Mouse (Mus musculus) stomach, embryonic 14.5 days (tissue): ENCODE data around the gene Gm45837. TPM values are rescaled to one million over a fixed set of nuclear protein-coding genes. Genes with fewer than 3 reads are reported as not detected.

Experiments used
- ATAC-seq: fragments of 200-750 bp; cut with Nextera tagmentation; 2 replicates; pipeline ENCODE4 v1.8.0; 2017; ENCODE audit warnings: low read depth, moderate TSS enrichment; ENCODE audit not compliant: insufficient number of reproducible peaks, insufficient read depth, low FRiP score
- H3K27ac ChIP-seq: fragments of 300-500 bp; sonication (generic); 2 replicates; pipeline ENCODE4 v1.5.1; 2014; ENCODE audit warnings: mild to moderate bottlenecking, low read length, moderate library complexity, mixed read lengths
- H3K27me3 ChIP-seq: fragments of 300-500 bp; sonication (generic); 2 replicates; pipeline ENCODE4 v1.6.1; 2014; ENCODE audit warnings: low read length, control low read depth, mixed read lengths; ENCODE audit not compliant: control insufficient read depth, insufficient read depth
- H3K36me3 ChIP-seq: fragments of 300-500 bp; sonication (generic); 2 replicates; pipeline ENCODE4 v1.6.1; 2014; ENCODE audit warnings: mild to moderate bottlenecking, control low read depth, low read length, moderate library complexity, mixed read lengths; ENCODE audit not compliant: control insufficient read depth, insufficient read depth
- H3K4me1 ChIP-seq: fragments of 300-500 bp; sonication (generic); 2 replicates; pipeline ENCODE4 v1.6.1; 2014; ENCODE audit warnings: low read length, control low read depth, mixed read lengths; ENCODE audit not compliant: control insufficient read depth, insufficient read depth
- H3K4me2 ChIP-seq: fragments of 300-500 bp; sonication (generic); replicated peaks from 2 replicates; pipeline ENCODE4 v1.6.1; 2014; ENCODE audit warnings: low read depth, low read length, control low read depth
- H3K4me3 ChIP-seq: fragments of 300-500 bp; sonication (generic); 2 replicates; pipeline ENCODE4 v1.5.1; 2014; ENCODE audit warnings: low read depth, low read length, control low read depth
- H3K9ac ChIP-seq: fragments of 300-500 bp; sonication (generic); replicated peaks from 2 replicates; pipeline ENCODE4 v1.6.1; 2014; ENCODE audit warnings: low read depth, mild to moderate bottlenecking, control low read depth, low read length, moderate library complexity, mixed read lengths
- H3K9me3 ChIP-seq: fragments of 300-500 bp; sonication (generic); 2 replicates; pipeline ENCODE4 v1.6.1; 2016; ENCODE audit warnings: low read depth, low read length, control low read depth; ENCODE audit not compliant: control insufficient read depth
- WGBS: fragments of 180-500 bp; shearing (Covaris S2); extraction: QIAGEN DNeasy Blood & Tissue Kit; methylation state at CpG from one replicate; pipeline ENCODE4 v1.1.7; 2014; 5-methylcytosine and 5-hydroxymethylcytosine counted together
- polyA plus RNA-seq: library from polyadenylated mRNA; unstranded; fragments of >200 nt; fragmentation: Nextera tagmentation; extraction: Ambion mirVana; gene quantifications from 2 replicates; pipeline ENCODE4 v1.2.1, GENCODE M21; 2014

Gm45837 gene
- polyA plus RNA-seq, 1 experiment from 2014 or later = 8.0 TPM

- H3K9me3 ChIP-seq = no peaks in the 10 kb centered on the region
- WGBS = 35% methylated on average over 5 of the region's 5 CpGs
- no peak overlapping the region for H3K27ac ChIP-seq
- H3K36me3 ChIP-seq = no peaks in the 10 kb centered on the region
- H3K4me2 ChIP-seq = no peak overlapping the region
- no peaks in the 10 kb centered on the region for H3K27me3 ChIP-seq
- H3K4me3 ChIP-seq = no peak overlapping the region
- ATAC-seq = no peak
- no peak overlapping the region for H3K9ac ChIP-seq
- H3K4me1 ChIP-seq = no peaks in the 10 kb centered on the region
These were observed 66.5 kb downstream of the Gm45837 start for GRCm38 (mm10) chr7:101477200-101477599.

DNA sequence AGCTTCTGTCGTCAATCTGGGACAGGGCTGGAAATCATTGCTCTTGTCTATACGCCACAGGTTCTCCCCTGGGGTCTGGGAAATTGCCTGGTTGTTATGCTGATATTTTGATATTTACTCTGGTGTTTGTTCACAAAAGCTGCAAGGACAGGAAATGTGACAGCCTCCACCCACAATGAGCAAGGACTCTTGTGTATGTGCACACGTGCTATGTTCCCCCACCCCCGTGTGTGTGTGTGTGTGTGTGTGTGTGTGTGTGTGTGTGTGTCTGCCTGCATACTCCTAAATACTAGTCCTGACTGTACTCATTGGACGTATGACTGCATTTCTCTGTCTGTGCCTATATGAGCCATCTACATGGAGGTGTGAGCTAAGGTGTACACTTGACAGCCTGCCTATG is 67.4 kb downstream of the Gm45837 start:
- Histone ChIP-seq H3K9ac (no peak overlapping the region), H3K36me3 (no peaks in the 10 kb centered on the region), H3K9me3 (no peaks in the 10 kb centered on the region), H3K4me2 (no peak overlapping the region), H3K27me3 (no peaks in the 10 kb centered on the region), H3K4me3 (no peak overlapping the region), H3K27ac (no peak overlapping the region), H3K4me1 (no peaks in the 10 kb centered on the region)
- no peak for ATAC-seq
- 73% methylated on average over 5 of the region's 5 CpGs for WGBS

- no peak overlapping the region for H3K27ac ChIP-seq
- H3K9me3 ChIP-seq = no peaks in the 10 kb centered on the region
- no peak for ATAC-seq
- no peak overlapping the region for H3K4me2 ChIP-seq
- H3K4me1 ChIP-seq = no peaks in the 10 kb centered on the region
- H3K4me3 ChIP-seq = no peak overlapping the region
- no peak overlapping the region for H3K9ac ChIP-seq
- 69% methylated on average over 4 of the region's 4 CpGs for WGBS
- no peaks in the 10 kb centered on the region for H3K27me3 ChIP-seq
- H3K36me3 ChIP-seq = no peaks in the 10 kb centered on the region
These were observed 69.2 kb downstream of the Gm45837 start for GRCm38 (mm10) chr7:101479841-101480240.

DNA sequence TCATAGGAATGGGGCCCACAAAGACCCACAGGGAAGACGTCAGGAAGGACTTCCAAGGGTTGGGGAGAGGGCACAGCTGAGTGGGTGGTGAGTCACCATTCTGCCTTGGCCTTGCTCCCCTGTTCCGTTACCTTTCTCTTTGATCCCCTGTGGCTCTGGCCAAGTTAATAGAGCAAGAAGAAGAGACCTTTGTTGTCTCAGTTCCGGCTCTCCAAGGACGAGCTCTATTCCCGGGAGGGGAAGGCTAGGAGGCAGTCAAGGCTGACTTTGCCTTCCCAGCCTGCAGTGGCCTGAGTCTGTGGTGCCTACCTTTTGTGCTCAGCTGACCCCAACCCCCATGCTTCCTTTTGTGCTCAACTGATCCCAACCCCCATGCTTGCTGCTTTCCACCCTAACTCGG is 70.0 kb downstream of the Gm45837 start:
- 64% methylated on average over 6 of the region's 6 CpGs for WGBS
- Histone ChIP-seq H3K4me2 (no peak overlapping the region), H3K4me1 (no peaks in the 10 kb centered on the region), H3K36me3 (no peaks in the 10 kb centered on the region), H3K27ac (no peak overlapping the region), H3K9me3 (no peaks in the 10 kb centered on the region), H3K4me3 (no peak overlapping the region), H3K27me3 (no peaks in the 10 kb centered on the region), H3K9ac (no peak overlapping the region)
- no peak for ATAC-seq

DNA sequence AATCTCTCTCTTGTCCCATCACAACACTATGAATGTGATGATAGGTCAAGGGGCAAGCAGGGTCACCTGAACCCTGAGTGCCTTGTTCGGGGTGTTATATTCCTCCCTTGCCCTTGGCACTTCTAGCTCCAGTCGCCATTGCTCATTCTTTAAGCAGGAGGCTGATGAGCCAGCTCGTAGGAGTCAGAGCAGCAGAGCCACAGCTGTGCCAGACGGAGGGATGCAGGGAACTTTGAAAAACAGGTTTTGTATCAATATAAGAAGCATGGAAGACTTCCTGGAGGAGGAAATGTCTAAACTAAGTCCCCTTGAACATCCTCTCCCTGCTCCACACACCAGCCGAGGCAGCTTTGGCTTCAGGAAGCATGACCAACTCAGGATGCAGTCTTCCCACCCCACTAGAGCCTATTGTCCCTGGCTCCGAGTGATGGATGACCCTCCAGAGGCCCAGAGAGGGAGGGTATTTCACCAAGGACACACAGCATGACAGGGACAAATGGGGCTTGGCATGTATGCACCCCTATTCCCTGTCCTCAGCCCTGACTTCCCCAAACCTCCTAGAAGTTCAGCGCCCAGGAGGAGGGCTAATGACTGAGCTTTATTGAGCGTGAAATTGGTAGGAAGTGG is 71.3 kb downstream of the Gm45837 start:
- Histone ChIP-seq H3K4me1 (no peaks in the 10 kb centered on the region), H3K9me3 (no peaks in the 10 kb centered on the region), H3K9ac (no peak overlapping the region), H3K27ac (no peak overlapping the region), H3K4me2 (no peak overlapping the region), H3K4me3 (no peak overlapping the region), H3K36me3 (no peaks in the 10 kb centered on the region), H3K27me3 (no peaks in the 10 kb centered on the region)
- 47% methylated on average over 8 of the region's 8 CpGs for WGBS
- no peak for ATAC-seq

GRCm38 (mm10) chr7:101482499-101483081 is 71.9 kb downstream of the Gm45837 start:
- 0 out of 2 replicates have a peak, but pooled peaks have one; percentile 28 for ATAC-seq
- Histone ChIP-seq H3K27ac (no peak overlapping the region), H3K4me1 (no peaks in the 10 kb centered on the region), H3K36me3 (no peaks in the 10 kb centered on the region), H3K9ac (no peak overlapping the region), H3K4me2 (no peak overlapping the region), H3K27me3 (no peaks in the 10 kb centered on the region), H3K9me3 (no peaks in the 10 kb centered on the region), H3K4me3 (no peak overlapping the region)
- WGBS = 60% methylated on average over 9 of the region's 9 CpGs

DNA sequence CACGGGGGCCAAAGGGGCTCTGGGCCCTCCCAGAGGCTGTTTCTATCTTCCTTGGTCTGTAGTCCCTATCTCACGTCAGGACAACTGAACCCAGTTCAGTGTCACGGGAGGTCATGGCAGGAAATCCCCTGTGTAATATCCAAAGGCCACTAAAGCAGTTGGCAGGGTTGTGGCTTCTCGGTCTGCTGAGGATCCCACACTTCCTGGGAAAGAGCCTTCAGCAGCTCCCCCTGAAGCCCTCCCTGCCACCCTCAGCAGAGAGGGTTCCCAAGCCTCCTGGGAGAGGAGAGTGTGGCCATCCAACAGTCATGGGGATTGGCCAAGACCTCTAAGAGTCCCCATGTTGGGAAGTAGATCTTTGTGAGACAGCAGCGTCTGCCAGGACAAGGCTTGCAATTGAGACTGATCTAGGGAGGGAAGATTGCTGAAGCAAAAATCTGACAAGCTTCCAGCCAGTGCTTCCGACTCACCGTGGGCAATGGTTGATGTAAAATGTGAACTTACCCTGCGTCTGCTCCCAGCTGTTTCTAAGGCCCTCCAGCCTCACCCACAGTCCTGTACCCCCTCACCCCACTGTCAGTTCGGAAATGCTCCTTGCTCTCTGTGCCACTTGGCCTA is 72.9 kb downstream of the Gm45837 start:
- no peak overlapping the region for H3K4me2 ChIP-seq
- H3K4me3 ChIP-seq = no peak overlapping the region
- no peak for ATAC-seq
- H3K9me3 ChIP-seq = no peaks in the 10 kb centered on the region
- H3K27me3 ChIP-seq = no peaks in the 10 kb centered on the region
- H3K27ac ChIP-seq = no peak overlapping the region
- H3K9ac ChIP-seq = no peak overlapping the region
- H3K4me1 ChIP-seq = no peaks in the 10 kb centered on the region
- no peaks in the 10 kb centered on the region for H3K36me3 ChIP-seq
- WGBS = 72% methylated on average over 9 of the region's 9 CpGs

GRCm38 (mm10) chr7:101487102-101487501 is 76.4 kb downstream of the Gm45837 start:
- no peak for ATAC-seq
- Histone ChIP-seq H3K27ac (no peak overlapping the region), H3K9me3 (no peaks in the 10 kb centered on the region), H3K27me3 (no peaks in the 10 kb centered on the region), H3K9ac (no peak overlapping the region), H3K36me3 (no peaks in the 10 kb centered on the region), H3K4me2 (no peak overlapping the region), H3K4me1 (no peaks in the 10 kb centered on the region), H3K4me3 (no peak overlapping the region)
- 67% methylated on average over 5 of the region's 5 CpGs for WGBS
